Mouse (Mus musculus) forebrain, embryonic 15.5 days (tissue): ENCODE results near the gene Olfr432. TPM values are rescaled to one million over a fixed set of nuclear protein-coding genes. Genes with fewer than 3 reads are reported as not detected.

Experiments used
- ATAC-seq: fragments of 200-750 bp; cut with Nextera tagmentation; replicated peaks from 2 replicates; pipeline ENCODE4 v1.8.0; 2017; ENCODE audit warnings: mild to moderate bottlenecking, moderate TSS enrichment, moderate library complexity
- H3K27ac ChIP-seq: fragments of 300-500 bp; sonication (generic); replicated peaks from 2 replicates; pipeline ENCODE4 v1.5.1; 2015; ENCODE audit warnings: mild to moderate bottlenecking, inconsistent platforms
- H3K27me3 ChIP-seq: fragments of 300-500 bp; sonication (generic); 2 replicates; pipeline ENCODE4 v1.6.1; 2015; ENCODE audit warnings: inconsistent platforms
- H3K36me3 ChIP-seq: fragments of 300-500 bp; sonication (generic); 2 replicates; pipeline ENCODE4 v1.6.1; 2015; ENCODE audit warnings: mild to moderate bottlenecking, inconsistent platforms
- H3K4me1 ChIP-seq: fragments of 300-500 bp; sonication (generic); 2 replicates; pipeline ENCODE4 v1.6.1; 2015; ENCODE audit warnings: inconsistent platforms
- H3K4me2 ChIP-seq: fragments of 300-500 bp; sonication (generic); replicated peaks from 2 replicates; pipeline ENCODE4 v1.6.1; 2015; ENCODE audit warnings: mild to moderate bottlenecking, inconsistent platforms
- H3K4me3 ChIP-seq: fragments of 300-500 bp; sonication (generic); 2 replicates; pipeline ENCODE4 v1.5.1; 2015; ENCODE audit warnings: mild to moderate bottlenecking, inconsistent platforms
- H3K9ac ChIP-seq: fragments of 300-500 bp; sonication (generic); replicated peaks from 2 replicates; pipeline ENCODE4 v1.6.1; 2015; ENCODE audit warnings: mild to moderate bottlenecking, inconsistent platforms
- H3K9me3 ChIP-seq: fragments of 300-500 bp; sonication (generic); 2 replicates; pipeline ENCODE4 v1.6.1; 2016; ENCODE audit warnings: inconsistent platforms
- WGBS: fragments of 180-500 bp; shearing (Covaris S2); methylation state at CpG from one replicate; pipeline ENCODE4 v1.1.7; 2015; ENCODE audit warnings: mixed read lengths; 5-methylcytosine and 5-hydroxymethylcytosine counted together
- polyA plus RNA-seq: library from polyadenylated mRNA; unstranded; fragments of >200 nt; fragmentation: Nextera tagmentation; extraction: Ambion mirVana; gene quantifications from 2 replicates; pipeline ENCODE4 v1.2.1, GENCODE M21; 2015

The Olfr432 gene
- polyA plus RNA-seq, 1 experiment from 2014 or later = not detected

- WGBS = 89% methylated on average over 4 of the region's 4 CpGs
- Histone ChIP-seq H3K27ac (no peak overlapping the region), H3K36me3 (no peaks in the 10 kb centered on the region), H3K9ac (no peak overlapping the region), H3K4me3 (no peak overlapping the region), H3K27me3 (no peaks in the 10 kb centered on the region), H3K9me3 (no peaks in the 10 kb centered on the region), H3K4me2 (no peak overlapping the region), H3K4me1 (no peaks in the 10 kb centered on the region)
- ATAC-seq = no peak
Observed at GRCm38 (mm10) chr1:174051515-174051914, 2.5 kb downstream of the Olfr432 start.

DNA sequence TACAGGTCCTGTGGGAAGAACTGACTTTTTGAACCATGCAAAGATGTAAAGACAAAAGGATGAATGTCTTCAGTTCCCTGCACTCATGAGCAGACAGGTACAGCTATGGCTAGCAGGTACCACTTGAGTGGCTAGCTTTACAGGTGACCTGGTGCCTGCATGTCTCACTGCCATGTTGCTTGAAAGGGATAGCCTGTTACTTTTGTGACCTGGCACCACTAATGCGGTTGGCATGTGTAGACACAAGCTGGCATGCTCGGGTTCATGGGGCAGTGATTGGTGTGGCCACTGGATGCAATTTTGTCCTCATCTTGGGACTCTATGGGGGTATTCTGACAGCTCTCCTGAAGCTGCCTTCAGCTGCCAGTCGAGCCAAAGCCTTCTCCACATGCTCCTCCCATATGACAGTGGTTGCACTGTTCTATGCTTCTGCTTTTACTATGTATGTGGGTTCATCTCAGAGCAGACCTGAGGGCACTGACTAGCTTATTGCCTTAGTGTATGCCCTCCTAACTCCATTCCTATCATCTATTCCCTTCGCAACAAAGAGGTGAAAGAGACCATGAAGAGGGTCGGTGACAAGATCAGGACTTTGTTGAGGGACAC lies 3.0 kb downstream of the Olfr432 start:
- Histone ChIP-seq H3K4me1 (no peaks in the 10 kb centered on the region), H3K9me3 (no peaks in the 10 kb centered on the region), H3K4me2 (no peak overlapping the region), H3K4me3 (no peak overlapping the region), H3K9ac (no peak overlapping the region), H3K27ac (no peak overlapping the region), H3K36me3 (no peaks in the 10 kb centered on the region), H3K27me3 (no peaks in the 10 kb centered on the region)
- WGBS = 80% methylated on average over 5 of the region's 5 CpGs
- ATAC-seq = no peak

DNA sequence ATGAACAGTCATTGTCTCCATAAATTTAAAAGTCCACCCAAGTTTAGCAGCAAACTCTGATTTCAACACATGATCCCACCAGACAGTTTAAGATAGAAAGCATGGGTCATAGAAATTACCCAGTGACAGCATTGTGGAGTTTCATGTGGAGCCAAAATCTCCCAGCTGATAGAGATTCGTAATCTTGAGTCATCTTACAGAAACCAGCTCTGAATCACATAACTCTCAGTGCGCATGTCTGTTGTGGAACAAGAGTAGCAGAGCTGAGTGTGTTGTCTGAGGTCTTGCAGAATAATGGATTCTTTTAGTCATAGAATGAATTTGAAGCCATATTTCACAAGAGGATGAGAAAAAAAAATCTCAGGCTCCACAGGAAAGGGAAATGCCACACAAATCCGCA lies 4.0 kb downstream of the Olfr432 start:
- ATAC-seq = no peak
- Histone ChIP-seq H3K36me3 (no peaks in the 10 kb centered on the region), H3K4me2 (no peak overlapping the region), H3K4me3 (no peak overlapping the region), H3K4me1 (no peaks in the 10 kb centered on the region), H3K27ac (no peak overlapping the region), H3K9ac (no peak overlapping the region), H3K9me3 (no peaks in the 10 kb centered on the region), H3K27me3 (no peaks in the 10 kb centered on the region)
- 92% methylated on average over 3 of the region's 3 CpGs for WGBS

- 81% methylated on average over 2 of the region's 2 CpGs for whole genome bisulfite sequencing
- ATAC-seq = no peak
- Histone ChIP-seq H3K4me1 (no peaks in the 10 kb centered on the region), H3K4me2 (no peak overlapping the region), H3K4me3 (no peak overlapping the region), H3K9me3 (no peaks in the 10 kb centered on the region), H3K36me3 (no peaks in the 10 kb centered on the region), H3K27me3 (no peaks in the 10 kb centered on the region), H3K27ac (no peak overlapping the region), H3K9ac (no peak overlapping the region)
Observed at GRCm38 (mm10) chr1:174055248-174055647, 6.2 kb downstream of the Olfr432 start.

- Histone ChIP-seq H3K4me3 (no peak within 1 kb of the TSS), H3K27ac (no peak within 1 kb of the TSS), H3K36me3 (no peaks in the 10 kb centered on the region), H3K4me2 (no peak within 1 kb of the TSS), H3K27me3 (no peaks in the 10 kb centered on the region), H3K9ac (no peak within 1 kb of the TSS), H3K9me3 (no peaks in the 10 kb centered on the region), H3K4me1 (no peaks in the 10 kb centered on the region)
- WGBS = 88% methylated on average over 3 of the region's 3 CpGs
- no peak for ATAC-seq
Observed at GRCm38 (mm10) chr1:174066305-174066704, 17.3 kb downstream of the Olfr432 start, which contains the start of gene Olfr430. Olfr430 (plus strand) TSS chr1:174066605.

DNA sequence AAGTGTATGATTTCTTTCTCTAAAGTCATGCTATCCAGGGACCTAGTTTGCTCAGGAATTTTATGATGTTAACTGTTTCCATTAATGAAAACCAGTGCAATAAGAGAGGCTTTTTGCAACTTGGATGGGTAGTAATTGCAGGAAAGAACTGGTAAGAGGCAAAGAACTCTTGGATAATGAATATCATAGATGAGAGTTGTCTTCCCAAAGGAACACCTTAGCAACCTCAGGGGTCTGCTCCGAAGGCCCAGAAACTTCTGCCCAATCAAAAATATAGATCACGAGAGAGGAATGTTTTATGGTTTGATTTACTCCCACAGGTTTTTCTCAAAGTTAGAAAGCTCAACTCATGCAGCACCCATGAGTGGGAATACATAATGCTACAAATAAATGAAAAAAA lies 35.0 kb downstream of the Olfr432 start, which contains the start of gene Olfr429:
Gene Olfr429, plus strand, starts transcription at position 301 of the 400 bp plus-strand sequence.
- no peaks in the 10 kb centered on the region for H3K4me1 ChIP-seq
- no peaks in the 10 kb centered on the region for H3K36me3 ChIP-seq
- H3K4me2 ChIP-seq = no peak within 1 kb of the TSS
- H3K27ac ChIP-seq = no peak within 1 kb of the TSS
- H3K27me3 ChIP-seq = no peaks in the 10 kb centered on the region
- H3K4me3 ChIP-seq = no peak within 1 kb of the TSS
- WGBS = 92% methylated on average over 2 of the region's 2 CpGs
- ATAC-seq = no peak
- no peaks in the 10 kb centered on the region for H3K9me3 ChIP-seq
- H3K9ac ChIP-seq = no peak within 1 kb of the TSS

DNA sequence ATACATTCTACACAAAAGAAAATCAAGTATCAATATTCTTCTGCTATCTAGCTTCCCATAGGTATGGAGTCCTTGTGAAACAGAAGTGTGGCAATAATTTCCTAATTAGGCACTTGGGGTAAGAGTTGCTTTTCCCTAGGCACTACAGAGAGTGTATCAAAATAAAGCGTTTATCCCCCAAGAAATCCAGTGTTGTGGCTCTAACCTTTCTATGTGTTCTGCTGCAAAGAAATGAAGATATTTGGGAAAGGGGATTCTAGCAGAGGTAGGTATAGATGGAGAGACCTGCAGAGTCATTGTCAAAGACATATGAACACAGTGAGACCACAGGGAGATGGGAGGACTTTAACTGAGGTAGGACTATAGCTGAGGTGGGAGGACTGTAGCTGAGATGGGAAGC lies 47.6 kb downstream of the Olfr432 start, which contains the start of gene Olfr427:
Gene Olfr427, plus strand, starts transcription at position 301 of the 400 bp plus-strand sequence.
- no peak for ATAC-seq
- H3K9me3 ChIP-seq = no peaks in the 10 kb centered on the region
- no peaks in the 10 kb centered on the region for H3K4me1 ChIP-seq
- no peaks in the 10 kb centered on the region for H3K27me3 ChIP-seq
- H3K27ac ChIP-seq = no peak within 1 kb of the TSS
- no peak within 1 kb of the TSS for H3K4me2 ChIP-seq
- 92% methylated on average over 1 of the region's 1 CpGs for WGBS
- no peaks in the 10 kb centered on the region for H3K36me3 ChIP-seq
- H3K9ac ChIP-seq = no peak within 1 kb of the TSS
- H3K4me3 ChIP-seq = no peak within 1 kb of the TSS

GRCm38 (mm10) chr1:174103735-174104134 lies 54.7 kb downstream of the Olfr432 start:
- no peak overlapping the region for H3K4me3 ChIP-seq
- WGBS = 72% methylated on average over 2 of the region's 2 CpGs
- no peak for ATAC-seq
- H3K27ac ChIP-seq = no peak overlapping the region
- no peaks in the 10 kb centered on the region for H3K27me3 ChIP-seq
- no peak overlapping the region for H3K4me2 ChIP-seq
- no peak overlapping the region for H3K9ac ChIP-seq
- H3K36me3 ChIP-seq = no peaks in the 10 kb centered on the region
- H3K9me3 ChIP-seq = no peaks in the 10 kb centered on the region
- no peaks in the 10 kb centered on the region for H3K4me1 ChIP-seq

Other genes starting within 250 kb of the Olfr432 start
- 0.19 TPM in 2 replicates for gene Ifi211, start 136.2 kb upstream of the Olfr432 start, polyA plus RNA-seq
- gene Mndal, start 106.7 kb upstream of the Olfr432 start, polyA plus RNA-seq = 2.4 and 3.5 TPM in 2 replicates
- gene Ifi203, start 106.5 kb upstream of the Olfr432 start, polyA plus RNA-seq = 2.3 and 2.7 TPM in 2 replicates
- gene Ifi202b, start 66.5 kb upstream of the Olfr432 start, polyA plus RNA-seq = not detected in 2 replicates
- not detected in 2 replicates for gene Ifi205, start 17.4 kb upstream of the Olfr432 start, polyA plus RNA-seq
- gene Olfr433, start 8.5 kb upstream of the Olfr432 start, polyA plus RNA-seq = not detected in 2 replicates
- not detected in 2 replicates for gene Olfr430, start 17.4 kb downstream of the Olfr432 start, polyA plus RNA-seq
- not detected in 2 replicates for gene Olfr429, start 35.1 kb downstream of the Olfr432 start, polyA plus RNA-seq
- not detected in 2 replicates for gene Olfr427, start 47.7 kb downstream of the Olfr432 start, polyA plus RNA-seq
- gene Olfr231, start 72.0 kb downstream of the Olfr432 start, polyA plus RNA-seq = not detected in 2 replicates
- not detected in 2 replicates for gene Olfr424, start 82.3 kb downstream of the Olfr432 start, polyA plus RNA-seq
- gene Olfr420, start 106.4 kb downstream of the Olfr432 start, polyA plus RNA-seq = not detected in 2 replicates
- gene Spta1, start 123.6 kb downstream of the Olfr432 start, polyA plus RNA-seq = 0.08 and 0.13 TPM in 2 replicates
- not detected in 2 replicates for gene Olfr419, start 202.9 kb downstream of the Olfr432 start, polyA plus RNA-seq